In genomic region chr2:30691857-30692560, GRCm38 (mm10) we compare ENCODE assay signal across 8 mouse cellular contexts.
DNase-seq lines count a peak whose midpoint lies in the region; ATAC-seq and TF ChIP-seq lines count a peak whose summit lies in the region.

No protein-coding gene starts in this region.

- intact Hi-C loops in heart, postnatal 14 days (cut with DNase I) = no loop called here

- ATAC-seq in forebrain, embryonic 14.5 days = peak; percentile 62
- no peak for ATAC-seq in liver, embryonic 16.5 days (ENCODE audit: low read depth)
- peak; percentile 34; the same call in 1 of the 2 replicates for ATAC-seq in neural tube, embryonic 15.5 days (ENCODE audit: low FRiP score)

- H3K4me3 ChIP-seq in bone marrow macrophage, adult 2 months (ENCODE audit: insufficient read depth, low read length) = no peak overlapping the region
- no peak overlapping the region for H3K4me3 ChIP-seq in forebrain, embryonic 14.5 days (ENCODE audit: low read depth, low read length)
- no peak overlapping the region for H3K4me3 ChIP-seq in liver, embryonic 16.5 days (ENCODE audit: low read depth, low read length)
- H3K4me3 ChIP-seq in neural tube, embryonic 15.5 days (replicated peaks) = no peak overlapping the region

- no peak for TF ChIP-seq CTCF in bone marrow macrophage, adult 2 months (IDR thresholded peaks at IDR 0.05; ENCODE audit: low read depth, low read length)

- H3K9ac ChIP-seq in forebrain, embryonic 14.5 days (ENCODE audit: low read length) = peak overlapping the region; percentile 55
- no peak overlapping the region for H3K9ac ChIP-seq in liver, embryonic 16.5 days (ENCODE audit: low read depth, low read length)
- peak overlapping the region; percentile 20; the same call in 1 of the 2 replicates for H3K9ac ChIP-seq in neural tube, embryonic 15.5 days (replicated peaks)

- peaks cover 36% of the 10 kb centered on the region for H3K4me1 ChIP-seq in bone marrow macrophage, adult 2 months (ENCODE audit: control insufficient read depth, insufficient read depth, low read length)
- H3K4me1 ChIP-seq in forebrain, embryonic 14.5 days (ENCODE audit: control insufficient read depth, insufficient read depth, low read length) = peaks cover 36% of the 10 kb centered on the region
- H3K4me1 ChIP-seq in liver, embryonic 16.5 days (ENCODE audit: control insufficient read depth, low read depth, low read length) = no peaks in the 10 kb centered on the region; the same call in none of the 2 replicates
- peaks cover 58% of the 10 kb centered on the region for H3K4me1 ChIP-seq in neural tube, embryonic 15.5 days

- no peaks in the 10 kb centered on the region for H3K36me3 ChIP-seq in forebrain, embryonic 14.5 days (ENCODE audit: control insufficient read depth, insufficient read depth, low read length)
- H3K36me3 ChIP-seq in liver, embryonic 16.5 days (ENCODE audit: control insufficient read depth, insufficient read depth) = no peaks in the 10 kb centered on the region
- H3K36me3 ChIP-seq in neural tube, embryonic 15.5 days = no peaks in the 10 kb centered on the region

- H3K27me3 ChIP-seq in forebrain, embryonic 14.5 days (replicated peaks; ENCODE audit: control insufficient read depth, insufficient read depth, low read length) = no peaks in the 10 kb centered on the region
- H3K27me3 ChIP-seq in liver, embryonic 16.5 days (ENCODE audit: control insufficient read depth, insufficient read depth, low read depth, low read length) = peaks cover 28% of the 10 kb centered on the region
- no peaks in the 10 kb centered on the region for H3K27me3 ChIP-seq in neural tube, embryonic 15.5 days (replicated peaks)

- peak overlapping the region; percentile 95 for H3K27ac ChIP-seq in bone marrow macrophage, adult 2 months (ENCODE audit: insufficient read depth, low read depth, low read length)
- peak overlapping the region; percentile 100 for H3K27ac ChIP-seq in forebrain, embryonic 14.5 days (ENCODE audit: low read depth, low read length)
- 0 out of 2 replicates have a peak overlapping the region, but pooled peaks have one; percentile 2 for H3K27ac ChIP-seq in liver, embryonic 16.5 days (ENCODE audit: low read length)
- H3K27ac ChIP-seq in neural tube, embryonic 15.5 days (replicated peaks) = peak overlapping the region; percentile 99

- WGBS in forebrain, embryonic 14.5 days = 4% methylated on average over 11 of the region's 11 CpGs
- WGBS in liver, embryonic 16.5 days (ENCODE audit: insufficient replicate concordance) = 33% methylated on average over 11 of the region's 11 CpGs
- WGBS in neural tube, embryonic 15.5 days = 8% methylated on average over 11 of the region's 11 CpGs

- TF ChIP-seq POLR2A in bone marrow macrophage, adult 2 months (IDR thresholded peaks at IDR 0.05; ENCODE audit: borderline replicate concordance, low read depth, low read length) = no peak

- DNase-seq in B cell, adult 2 months = peak; percentile 75 to 77
- DNase-seq in forebrain, embryonic 14.5 days (ENCODE audit: low spot score) = peak; percentile 94
- peak; percentile 81 to 86 for DNase-seq in heart, postnatal 14 days
- DNase-seq in kidney, postnatal 4 days = peak; percentile 62 to 70
- DNase-seq in urinary bladder, postnatal 14 days (ENCODE audit: low spot score) = peak; percentile 71

- peak overlapping the region; percentile 64 for H3K4me2 ChIP-seq in forebrain, embryonic 14.5 days (ENCODE audit: low read length)
- H3K4me2 ChIP-seq in liver, embryonic 16.5 days (ENCODE audit: low read depth, low read length) = no peak overlapping the region
- H3K4me2 ChIP-seq in neural tube, embryonic 15.5 days = peak overlapping the region; percentile 61

- H3K9me3 ChIP-seq in forebrain, embryonic 14.5 days (replicated peaks; ENCODE audit: control insufficient read depth, low read length) = no peaks in the 10 kb centered on the region
- H3K9me3 ChIP-seq in liver, embryonic 16.5 days (replicated peaks; ENCODE audit: control insufficient read depth, low read length) = no peaks in the 10 kb centered on the region
- no peaks in the 10 kb centered on the region for H3K9me3 ChIP-seq in neural tube, embryonic 15.5 days (replicated peaks)

Comparison
In these comparisons a context has a peak if more than half of its experiments do, and no peak if none do; other contexts are left out.
1. H3K27ac ChIP-seq: peak in every context shown above with its lines; median percentile 100 in forebrain, embryonic 14.5 days; 99 in neural tube, embryonic 15.5 days; 95 in bone marrow macrophage, adult 2 months; 2 in liver, embryonic 16.5 days.